20 mouse cellular contexts compared by ENCODE assay signal in the genomic region with DNA sequence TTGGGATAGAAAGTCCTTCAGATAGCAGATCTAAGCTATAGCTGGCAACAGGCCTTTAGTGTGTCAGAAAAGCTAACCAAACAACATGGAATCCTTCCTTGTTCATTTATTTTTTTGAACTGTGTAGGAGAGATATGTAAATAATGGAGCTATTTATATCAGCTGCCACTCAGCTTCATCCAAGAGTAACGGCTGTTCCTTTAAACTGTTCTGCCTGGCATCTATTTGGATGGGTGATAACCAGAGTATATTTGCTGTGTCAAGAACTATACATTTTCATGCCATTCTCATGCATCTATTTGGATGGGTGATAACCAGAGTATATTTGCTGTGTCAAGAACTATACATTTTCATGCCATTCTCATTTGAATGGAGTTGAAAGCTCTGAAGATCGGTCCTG.
A peak's percentile ranks its signal among the peaks of the same experiment; 100 is the strongest.
DNase-seq lines count a peak whose midpoint lies in the region; ATAC-seq and TF ChIP-seq lines count a peak whose summit lies in the region.
"Had no signal": no experiment of that assay in that cellular context is flagged by ENCODE, and none has a peak within 500 bp of the region (broad histone marks: within the 10 kb centered on the region; RNA-seq: fewer than 3 reads in every experiment).

No protein-coding gene starts in this region.

- 69% methylated on average over 2 of the region's 2 CpGs for WGBS in midbrain, embryonic 14.5 days
- WGBS in midbrain, embryonic 10.5 days, result 90% methylated on average over 2 of the region's 2 CpGs
- 49% methylated on average over 2 of the region's 2 CpGs for WGBS in stomach, embryonic 15.5 days
- WGBS in hindbrain, embryonic 12.5 days, result 70% methylated on average over 2 of the region's 2 CpGs

- no peak for ATAC-seq in midbrain, embryonic 14.5 days (ENCODE audit: low FRiP score, low TSS enrichment)
- peak; percentile 91 for ATAC-seq in stomach, embryonic 15.5 days (ENCODE audit: insufficient read depth, low FRiP score, low read depth)
- ATAC-seq in hindbrain, embryonic 12.5 days (ENCODE audit: low FRiP score), result no peak
- ATAC-seq: hindbrain, embryonic 16.5 days; inflammation-experienced regulatory T-cells, adult 6 months; intestine, postnatal 0 days had no signal

- no peaks in the 10 kb centered on the region for H3K4me1 ChIP-seq in midbrain, embryonic 14.5 days (ENCODE audit: control insufficient read depth, insufficient read depth, low read length)
- H3K4me1 ChIP-seq in midbrain, embryonic 10.5 days, result no peaks in the 10 kb centered on the region
- no peaks in the 10 kb centered on the region for H3K4me1 ChIP-seq in stomach, embryonic 15.5 days
- no peaks in the 10 kb centered on the region for H3K4me1 ChIP-seq in hindbrain, embryonic 12.5 days
- H3K4me1 ChIP-seq: embryonic facial prominence, embryonic 13.5 days; heart, embryonic 13.5 days had no signal

- no peaks in the 10 kb centered on the region for H3K27me3 ChIP-seq in midbrain, embryonic 14.5 days (ENCODE audit: control insufficient read depth, insufficient read depth, low read length)
- H3K27me3 ChIP-seq in midbrain, embryonic 10.5 days (ENCODE audit: low read depth, poor library complexity, severe bottlenecking), result no peaks in the 10 kb centered on the region
- no peaks in the 10 kb centered on the region for H3K27me3 ChIP-seq in stomach, embryonic 15.5 days (replicated peaks)
- no peaks in the 10 kb centered on the region for H3K27me3 ChIP-seq in hindbrain, embryonic 12.5 days
- H3K27me3 ChIP-seq: embryonic facial prominence, embryonic 13.5 days; heart, embryonic 13.5 days had no signal

- no peak for TF ChIP-seq CTCF in brain, embryonic 14.5 days (IDR thresholded peaks at IDR 0.05; ENCODE audit: borderline replicate concordance, extremely low read depth, insufficient read depth, insufficient read length)

- H3K4me2 ChIP-seq in midbrain, embryonic 14.5 days (ENCODE audit: low read length), result no peak overlapping the region
- H3K4me2 ChIP-seq in stomach, embryonic 15.5 days, result no peak overlapping the region
- H3K4me2 ChIP-seq in hindbrain, embryonic 12.5 days (replicated peaks), result no peak overlapping the region
- H3K4me2 ChIP-seq: embryonic facial prominence, embryonic 13.5 days; heart, embryonic 13.5 days had no signal

- no peaks in the 10 kb centered on the region for H3K9me3 ChIP-seq in midbrain, embryonic 14.5 days (ENCODE audit: control insufficient read depth, low read length)
- H3K9me3 ChIP-seq in midbrain, embryonic 10.5 days (replicated peaks), result no peaks in the 10 kb centered on the region
- no peaks in the 10 kb centered on the region for H3K9me3 ChIP-seq in stomach, embryonic 15.5 days
- no peaks in the 10 kb centered on the region for H3K9me3 ChIP-seq in hindbrain, embryonic 12.5 days (replicated peaks)
- H3K9me3 ChIP-seq: embryonic facial prominence, embryonic 13.5 days; heart, embryonic 13.5 days had no signal

- H3K36me3 ChIP-seq in midbrain, embryonic 14.5 days (ENCODE audit: control insufficient read depth, insufficient read depth, low read length), result no peaks in the 10 kb centered on the region
- H3K36me3 ChIP-seq in midbrain, embryonic 10.5 days, result no peaks in the 10 kb centered on the region
- no peaks in the 10 kb centered on the region for H3K36me3 ChIP-seq in stomach, embryonic 15.5 days
- no peaks in the 10 kb centered on the region for H3K36me3 ChIP-seq in hindbrain, embryonic 12.5 days
- H3K36me3 ChIP-seq: embryonic facial prominence, embryonic 13.5 days; heart, embryonic 13.5 days had no signal

- H3K27ac ChIP-seq in midbrain, embryonic 14.5 days (replicated peaks; ENCODE audit: low read depth, low read length), result no peak overlapping the region
- H3K27ac ChIP-seq in midbrain, embryonic 10.5 days (replicated peaks), result no peak overlapping the region
- no peak overlapping the region for H3K27ac ChIP-seq in stomach, embryonic 15.5 days
- H3K27ac ChIP-seq in hindbrain, embryonic 12.5 days, result no peak overlapping the region
- H3K27ac ChIP-seq: embryonic facial prominence, embryonic 13.5 days; gastrocnemius, adult 2 months; heart, embryonic 13.5 days had no signal

- no peak overlapping the region for H3K9ac ChIP-seq in midbrain, embryonic 14.5 days (replicated peaks; ENCODE audit: low read length)
- no peak overlapping the region for H3K9ac ChIP-seq in stomach, embryonic 15.5 days
- H3K9ac ChIP-seq in hindbrain, embryonic 12.5 days, result no peak overlapping the region
- H3K9ac ChIP-seq: embryonic facial prominence, embryonic 13.5 days; heart, embryonic 13.5 days had no signal

- TF ChIP-seq POLR2A in brain, embryonic 14.5 days (IDR thresholded peaks at IDR 0.05; ENCODE audit: borderline replicate concordance, extremely low read depth, insufficient read depth, insufficient read length, poor library complexity, severe bottlenecking), result no peak

- no peak overlapping the region for H3K4me3 ChIP-seq in midbrain, embryonic 14.5 days (replicated peaks; ENCODE audit: low read depth, low read length)
- H3K4me3 ChIP-seq in midbrain, embryonic 10.5 days, result no peak overlapping the region
- H3K4me3 ChIP-seq in stomach, embryonic 15.5 days (replicated peaks), result no peak overlapping the region
- no peak overlapping the region for H3K4me3 ChIP-seq in hindbrain, embryonic 12.5 days
- H3K4me3 ChIP-seq: embryonic facial prominence, embryonic 13.5 days; gastrocnemius, adult 2 months; heart, embryonic 13.5 days had no signal

- peak; percentile 7 for DNase-seq in midbrain, embryonic 14.5 days
- no peak for DNase-seq in midbrain, embryonic 10.5 days (ENCODE audit: low spot score)
- DNase-seq in brain, adult 2 months (ENCODE audit: low read depth, low spot score), result peak; percentile 4
- DNase-seq in brain, embryonic 14.5 days (ENCODE audit: low read depth), result peak; percentile 23
- DNase-seq in frontal cortex, postnatal 10 days (ENCODE audit: low spot score in 2 of 2), result no peak
- DNase-seq: adrenal gland, adult 2 months; adrenal gland, postnatal 25 days; cerebellum, adult 18-20 months; cerebellum, adult 9-11 months; cerebellum, postnatal 36 days; gastrocnemius, adult 2 months; gastrocnemius, postnatal 25 days; heart, postnatal 36 days had no signal

Comparison
In these comparisons a context has a peak if more than half of its experiments do, and no peak if none do; other contexts are left out.
1. DNase-seq: peak in midbrain, embryonic 14.5 days (single experiment), brain, adult 2 months (single experiment) and brain, embryonic 14.5 days (single experiment); none in midbrain, embryonic 10.5 days (single experiment) and frontal cortex, postnatal 10 days (0 of 2).